Mouse (Mus musculus) thymus, postnatal 0 days (tissue): Measurements from ENCODE around the gene Ctnnd2. TPM values are rescaled to one million over a fixed set of nuclear protein-coding genes. Genes with fewer than 3 reads are reported as not detected.
A peak's percentile ranks its signal among the peaks of the same experiment; 100 is the strongest.

Experiments
- DNase-seq: peaks from one replicate; pipeline ENCODE4 v3.0.0-alpha.2; 2015; ENCODE audit warnings: low spot score
- polyA plus RNA-seq: library from polyadenylated mRNA; unstranded; fragments of >200 nt; fragmentation: Nextera tagmentation; extraction: Ambion mirVana; gene quantifications from 2 replicates; pipeline ENCODE4 v1.2.1, GENCODE M21; 2015

The Ctnnd2 gene
- polyA plus RNA-seq, 1 experiment from 2014 or later = 2.2 TPM

DNA sequence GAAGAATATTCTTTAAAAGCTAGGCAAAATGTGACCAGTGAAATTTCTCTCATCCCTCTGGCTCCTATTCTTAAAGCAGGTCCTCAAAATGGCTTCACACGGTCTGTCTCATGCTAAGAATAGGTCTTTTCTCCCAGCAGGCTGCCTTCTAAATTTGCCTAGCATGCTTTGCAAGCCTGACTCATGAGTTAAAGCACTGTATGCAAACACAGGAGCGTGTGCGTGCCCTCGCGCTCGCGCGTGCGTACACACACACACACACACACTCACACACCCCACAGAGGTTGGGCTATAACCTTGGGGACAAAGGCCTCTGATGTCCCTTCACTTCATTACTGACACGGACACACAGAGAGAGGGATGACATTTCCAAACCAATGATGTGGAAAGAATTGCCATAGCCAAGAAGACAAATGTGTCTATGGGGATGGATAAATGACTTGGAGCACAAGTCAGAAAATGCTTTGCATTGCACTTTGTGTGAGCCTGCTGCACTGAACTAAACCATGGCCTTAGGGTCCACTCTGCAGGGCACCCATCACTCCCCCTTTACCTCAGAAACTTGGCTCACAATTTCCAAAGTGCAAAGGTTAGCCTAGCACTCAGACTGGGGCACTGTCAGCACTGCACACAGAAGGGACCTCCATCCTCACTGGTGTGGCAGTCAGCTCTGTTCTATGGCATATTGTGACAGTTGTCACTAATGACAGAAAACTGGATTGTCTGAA is 536.8 kb downstream of the Ctnnd2 start:
- DNase-seq = no peak

- DNase-seq = no peak
Measured at GRCm38 (mm10) chr15:30709754-30710105, 537.3 kb downstream of the Ctnnd2 start.

DNA sequence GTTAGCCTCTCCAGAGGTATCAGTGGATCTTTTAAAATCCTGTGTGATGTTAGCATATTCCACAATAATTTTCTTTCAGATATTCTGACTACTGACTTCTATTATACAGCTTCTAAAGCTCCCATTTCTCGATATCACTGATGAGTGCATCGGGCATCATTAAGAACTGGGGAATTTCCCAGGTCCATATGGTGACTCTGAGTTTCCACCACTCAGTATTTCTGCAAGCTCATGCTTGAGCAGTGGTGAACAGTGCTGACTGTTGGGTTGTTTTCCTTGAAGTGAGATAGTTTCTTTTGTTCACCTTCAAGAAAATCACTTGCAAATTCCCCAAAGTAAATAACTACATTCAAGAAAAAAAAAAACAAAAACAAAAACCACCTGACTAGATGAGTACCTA is 542.4 kb downstream of the Ctnnd2 start:
- DNase-seq = no peak

- no peak for DNase-seq
Measured at GRCm38 (mm10) chr15:30718811-30719210, 546.4 kb downstream of the Ctnnd2 start.

GRCm38 (mm10) chr15:30719226-30719625 is 546.8 kb downstream of the Ctnnd2 start:
- no peak for DNase-seq

- DNase-seq = no peak
Measured at GRCm38 (mm10) chr15:30721098-30721497, 548.7 kb downstream of the Ctnnd2 start.

GRCm38 (mm10) chr15:30726066-30726465 is 553.7 kb downstream of the Ctnnd2 start:
- no peak for DNase-seq

- no peak for DNase-seq
Measured at GRCm38 (mm10) chr15:30738178-30738577, 565.8 kb downstream of the Ctnnd2 start.

GRCm38 (mm10) chr15:30740728-30741127 is 568.3 kb downstream of the Ctnnd2 start:
- peak; percentile 58 for DNase-seq

DNA sequence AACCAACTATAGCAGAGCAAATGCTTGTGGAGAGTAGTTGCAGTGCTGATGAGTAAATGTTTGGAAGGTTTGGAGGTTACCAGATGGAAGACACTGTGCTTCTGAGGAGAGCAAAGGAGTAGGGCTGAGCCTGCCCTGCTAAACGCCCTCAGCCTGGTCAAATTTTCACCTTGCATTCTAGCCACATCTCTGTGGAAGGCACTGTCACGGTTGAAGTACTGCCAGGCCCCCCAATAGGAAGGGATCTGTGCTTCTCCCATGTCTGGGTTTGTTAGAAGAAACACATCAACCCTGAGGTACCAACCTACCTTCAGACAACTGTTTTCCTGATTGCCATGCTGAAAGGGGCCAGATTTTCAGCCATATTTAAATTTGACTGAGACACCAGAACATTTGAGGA is 585.6 kb downstream of the Ctnnd2 start:
- no peak for DNase-seq

DNA sequence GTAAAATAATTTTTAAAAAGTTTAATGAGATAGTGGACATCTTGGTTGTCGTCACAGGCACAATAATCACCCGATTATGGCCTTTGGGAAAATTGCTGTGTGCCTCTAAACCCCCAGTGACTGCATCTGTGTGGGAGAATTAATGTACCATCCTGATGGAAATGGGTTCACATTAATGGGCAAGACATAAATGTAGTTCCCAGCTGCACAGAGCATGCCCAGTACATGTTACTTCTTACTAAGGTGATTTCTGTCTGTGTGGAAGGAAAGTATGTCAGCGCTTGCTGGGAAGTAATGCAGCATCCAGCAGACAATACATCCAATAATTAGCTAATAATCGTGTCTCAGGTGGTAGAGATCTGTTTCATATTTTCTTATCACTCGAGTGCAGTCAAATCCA is 589.8 kb downstream of the Ctnnd2 start:
- no peak for DNase-seq

DNA sequence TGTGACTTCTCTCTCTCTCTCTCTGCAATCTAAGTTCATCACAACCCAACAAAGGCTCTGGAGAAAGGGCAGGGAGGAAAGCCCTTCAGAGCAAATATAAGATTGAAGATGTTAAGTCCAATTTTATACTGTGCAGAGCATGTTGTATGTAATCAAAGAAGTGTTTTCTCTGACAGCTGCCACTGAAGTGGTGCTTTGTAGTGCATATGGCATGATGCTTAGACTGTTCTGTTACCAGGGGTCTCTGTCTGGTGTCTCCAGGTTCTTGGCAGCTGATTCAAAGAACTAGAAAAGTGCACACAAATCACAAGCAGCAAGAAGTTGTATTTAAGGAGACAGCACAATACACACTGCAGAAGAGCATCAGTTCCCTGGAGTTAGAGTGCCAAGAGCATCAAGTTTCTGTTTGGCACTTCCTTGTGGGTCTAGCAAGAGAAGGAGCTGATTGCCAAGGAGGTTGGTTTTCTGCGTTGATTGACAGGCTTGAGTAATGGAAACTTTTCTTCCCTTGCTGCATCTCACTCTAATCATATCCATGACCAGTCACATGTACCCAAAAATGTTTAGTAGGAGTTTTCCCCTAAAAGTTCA is 590.4 kb downstream of the Ctnnd2 start:
- no peak for DNase-seq

DNA sequence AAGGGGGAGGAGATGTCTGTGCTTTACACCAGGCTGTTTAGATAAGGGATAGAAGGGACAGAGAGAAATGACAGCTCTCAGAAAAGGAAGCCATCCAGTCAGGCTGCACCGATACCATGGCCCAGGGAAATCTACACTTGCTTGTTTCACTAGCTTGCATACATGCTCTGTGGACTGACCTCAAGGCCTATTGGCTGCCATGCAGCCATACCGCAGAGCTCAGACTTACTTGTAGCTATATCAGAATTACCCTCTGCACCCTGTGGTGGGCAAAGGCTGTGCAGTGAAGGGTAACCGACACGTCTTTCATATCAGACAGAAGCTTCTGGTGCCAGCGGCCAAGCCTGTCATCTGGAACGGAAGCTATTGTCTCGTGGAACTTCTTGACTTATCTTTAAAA is 604.5 kb downstream of the Ctnnd2 start:
- DNase-seq = no peak

GRCm38 (mm10) chr15:30777801-30778200 is 605.4 kb downstream of the Ctnnd2 start:
- DNase-seq = no peak

- DNase-seq = no peak
Measured at GRCm38 (mm10) chr15:30779903-30780302, 607.5 kb downstream of the Ctnnd2 start.

- no peak for DNase-seq
Measured at GRCm38 (mm10) chr15:30780977-30781376, 608.6 kb downstream of the Ctnnd2 start.

GRCm38 (mm10) chr15:30785706-30786320 is 613.4 kb downstream of the Ctnnd2 start:
- no peak for DNase-seq

GRCm38 (mm10) chr15:30793260-30793659 is 620.9 kb downstream of the Ctnnd2 start:
- no peak for DNase-seq

- DNase-seq = no peak
Measured at GRCm38 (mm10) chr15:30795723-30796122, 623.3 kb downstream of the Ctnnd2 start.

GRCm38 (mm10) chr15:30827424-30828263 is 655.3 kb downstream of the Ctnnd2 start:
- DNase-seq = no peak

- no peak for DNase-seq
Measured at GRCm38 (mm10) chr15:30857277-30858176, 685.1 kb downstream of the Ctnnd2 start.
